Mouse (Mus musculus): ENCODE measurements around the gene Csf2ra.
"Not testable (repeated sequence)": the region's sequence is repeated elsewhere in the genome, so short reads cannot be mapped to it uniquely, and the experiment has no call there.

Csf2ra gene

GRCm38 (mm10) chr19:61224678-61225525 is 3.3 kb downstream of the Csf2ra start:
- peak; percentile 12 for DNase-seq (ENCODE audit: low spot score)

DNA sequence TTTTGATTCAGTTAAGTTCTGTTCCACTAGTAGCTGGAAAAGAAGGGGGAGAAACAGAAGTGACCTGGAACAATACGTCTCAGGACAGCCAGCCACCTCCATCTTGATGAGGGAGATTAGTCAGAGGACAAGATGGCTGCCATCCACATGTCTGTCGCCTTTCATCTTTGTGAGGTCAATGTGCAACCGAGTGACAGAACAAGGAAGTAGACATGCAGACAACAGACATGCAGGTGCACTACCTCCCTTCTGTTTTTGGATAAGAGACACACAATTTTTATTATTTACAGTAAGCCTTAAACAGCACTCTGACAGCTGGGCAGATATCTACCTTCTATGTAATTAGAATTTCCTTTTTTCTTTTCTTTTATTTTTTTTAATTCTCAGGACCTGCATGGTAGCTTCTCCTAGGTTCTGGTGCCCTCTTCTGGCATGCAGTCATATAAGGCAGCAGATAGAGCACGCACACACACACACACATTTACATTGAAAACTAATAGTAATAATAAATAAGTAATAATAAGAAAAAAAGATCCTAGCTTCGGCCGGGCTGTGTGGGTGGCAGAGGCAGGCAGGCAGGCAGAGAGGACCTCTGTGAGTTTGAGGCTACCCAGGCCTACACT is 4.4 kb downstream of the Csf2ra start:
- no peak for DNase-seq (ENCODE audit: low spot score)

GRCm38 (mm10) chr19:61207506-61207905 is 20.7 kb downstream of the Csf2ra start:
- not testable (repeated sequence) for DNase-seq (ENCODE audit: low spot score)

DNA sequence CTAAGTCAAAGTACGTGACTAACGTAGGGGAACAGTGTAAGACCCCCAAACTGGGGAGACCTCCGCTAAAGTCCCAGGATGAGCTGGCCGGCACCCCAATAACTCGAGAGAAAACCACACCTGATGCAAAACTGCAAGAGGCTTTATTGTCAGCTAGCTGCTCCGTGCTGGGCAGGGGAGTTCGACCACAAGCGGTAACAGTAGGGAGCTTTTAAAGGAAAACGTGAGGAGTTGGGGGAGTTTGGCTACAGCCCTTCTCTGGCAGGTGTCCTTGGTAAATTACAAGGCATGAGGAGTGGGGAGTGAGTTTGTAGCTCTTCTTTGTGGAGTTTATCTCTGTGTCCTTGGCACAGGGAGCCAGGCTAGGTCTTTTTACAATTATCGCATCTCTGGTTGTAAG is 28.4 kb downstream of the Csf2ra start:
- DNase-seq (ENCODE audit: low spot score): peak; percentile 13

- peak; percentile 91 for DNase-seq (ENCODE audit: low spot score)
Measured at GRCm38 (mm10) chr19:61199316-61199715, 28.9 kb downstream of the Csf2ra start.

GRCm38 (mm10) chr19:61183590-61183989 is 44.6 kb downstream of the Csf2ra start, which contains the start of gene Gm6020:
Gm6020 (plus strand) TSS chr19:61183890.
- DNase-seq (ENCODE audit: low spot score): not testable (repeated sequence)

- no peak for DNase-seq (ENCODE audit: low spot score)
Measured at GRCm38 (mm10) chr19:61175756-61176324, 52.4 kb downstream of the Csf2ra start, which contains the start of gene Gm7102. Gm7102 (minus strand) TSS chr19:61176309.

Measured in urinary bladder, postnatal 14 days (tissue).